Mouse (Mus musculus) neural tube, embryonic 12.5 days (tissue): ENCODE measurements around the gene Btbd11. TPM values are rescaled to one million over a fixed set of nuclear protein-coding genes. Genes with fewer than 3 reads are reported as not detected.
"Not testable (repeated sequence)": the region's sequence is repeated elsewhere in the genome, so short reads cannot be mapped to it uniquely, and the experiment has no call there.

Experiments used
- ATAC-seq: fragments of 200-750 bp; cut with Nextera tagmentation; 2 replicates; pipeline ENCODE4 v1.8.0; 2017; ENCODE audit warnings: low read depth, mild to moderate bottlenecking, moderate TSS enrichment, moderate library complexity; ENCODE audit not compliant: low FRiP score
- H3K27ac ChIP-seq: fragments of 300-500 bp; sonication (generic); 2 replicates; pipeline ENCODE4 v1.5.1; 2016
- H3K27me3 ChIP-seq: fragments of 300-500 bp; sonication (generic); replicated peaks from 2 replicates; pipeline ENCODE4 v1.6.1; 2016; ENCODE audit warnings: mild to moderate bottlenecking
- H3K36me3 ChIP-seq: fragments of 300-500 bp; sonication (generic); 2 replicates; pipeline ENCODE4 v1.6.1; 2016; ENCODE audit warnings: mild to moderate bottlenecking
- H3K4me1 ChIP-seq: fragments of 300-500 bp; sonication (generic); 2 replicates; pipeline ENCODE4 v1.6.1; 2016
- H3K4me2 ChIP-seq: fragments of 300-500 bp; sonication (generic); replicated peaks from 2 replicates; pipeline ENCODE4 v1.6.1; 2016; ENCODE audit warnings: mild to moderate bottlenecking
- H3K4me3 ChIP-seq: fragments of 300-500 bp; sonication (generic); 2 replicates; pipeline ENCODE4 v1.5.1; 2016
- H3K9ac ChIP-seq: fragments of 300-500 bp; sonication (generic); 2 replicates; pipeline ENCODE4 v1.6.1; 2016; ENCODE audit warnings: mild to moderate bottlenecking
- H3K9me3 ChIP-seq: fragments of 300-500 bp; sonication (generic); 2 replicates; pipeline ENCODE4 v1.6.1; 2016; ENCODE audit warnings: mild to moderate bottlenecking
- WGBS: fragments of 180-500 bp; shearing (Covaris S2); methylation state at CpG from one replicate; pipeline ENCODE4 v1.1.7; 2016; 5-methylcytosine and 5-hydroxymethylcytosine counted together
- polyA plus RNA-seq: library from polyadenylated mRNA; unstranded; fragments of >200 nt; fragmentation: Nextera tagmentation; extraction: Ambion mirVana; gene quantifications from 2 replicates; pipeline ENCODE4 v1.2.1, GENCODE M21; 2016

Gene Btbd11
- polyA plus RNA-seq, 1 experiment from 2014 or later = 10.8 TPM

DNA sequence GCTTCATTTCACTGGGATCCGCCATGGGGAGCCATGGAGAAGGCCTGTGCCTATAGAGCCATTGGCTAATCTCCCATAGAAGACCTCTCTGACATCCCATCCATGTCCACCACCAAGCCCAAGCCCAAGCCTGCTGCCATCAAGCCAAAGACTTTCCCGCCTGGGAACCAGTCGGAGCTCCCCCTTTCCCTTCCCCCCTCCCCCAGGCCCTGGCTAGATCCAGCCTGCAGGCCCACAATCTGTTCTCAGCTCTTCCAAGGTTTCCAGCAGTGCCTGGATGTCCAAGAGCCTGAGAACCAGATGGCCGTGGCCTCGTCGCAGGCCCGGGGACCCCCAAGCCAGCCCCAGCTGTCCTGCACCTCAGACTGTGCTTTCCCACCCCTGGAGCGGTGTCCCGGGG lies 295.8 kb downstream of the Btbd11 start:
- Histone ChIP-seq H3K36me3 (no peaks in the 10 kb centered on the region), H3K4me3 (no peak overlapping the region), H3K4me2 (no peak overlapping the region), H3K4me1 (no peaks in the 10 kb centered on the region), H3K9me3 (no peaks in the 10 kb centered on the region), H3K9ac (no peak overlapping the region), H3K27me3 (no peaks in the 10 kb centered on the region), H3K27ac (no peak overlapping the region)
- ATAC-seq = no peak
- WGBS = 92% methylated on average over 9 of the region's 9 CpGs

GRCm38 (mm10) chr10:85694429-85694828 lies 307.8 kb downstream of the Btbd11 start:
- 76% methylated on average over 2 of the region's 2 CpGs for WGBS
- not testable (repeated sequence) for H3K4me2 ChIP-seq, ATAC-seq

DNA sequence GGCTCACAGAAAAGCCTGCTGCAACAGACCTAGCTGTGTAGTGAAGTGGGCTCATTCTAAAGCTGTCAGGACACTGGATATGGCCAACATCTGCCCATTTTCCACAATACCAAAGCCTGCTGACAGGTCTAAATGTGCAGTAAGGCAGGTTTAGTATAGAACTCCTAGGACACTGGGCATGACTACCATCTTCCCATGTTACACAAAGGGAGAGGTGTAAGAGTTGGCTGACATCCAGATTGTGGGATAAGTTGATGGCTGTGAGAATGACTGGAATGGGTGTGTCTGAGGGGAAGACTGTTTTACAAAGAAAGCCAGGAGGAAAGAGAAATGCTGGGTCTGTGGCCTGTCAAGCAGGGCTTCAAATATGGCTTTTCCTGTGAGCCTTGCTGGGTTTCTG lies 313.1 kb downstream of the Btbd11 start:
- H3K4me3 ChIP-seq = no peak overlapping the region
- H3K27me3 ChIP-seq = no peaks in the 10 kb centered on the region
- no peak overlapping the region for H3K4me2 ChIP-seq
- H3K36me3 ChIP-seq = no peaks in the 10 kb centered on the region
- H3K27ac ChIP-seq = no peak overlapping the region
- H3K9me3 ChIP-seq = no peaks in the 10 kb centered on the region
- no peaks in the 10 kb centered on the region for H3K4me1 ChIP-seq
- no peak overlapping the region for H3K9ac ChIP-seq
- no peak for ATAC-seq

More at GRCm38 (mm10) chr10:85694429-85694828, 307.8 kb downstream of the Btbd11 start:
- not testable (repeated sequence) for H3K9ac ChIP-seq, H3K36me3 ChIP-seq, H3K9me3 ChIP-seq, H3K4me1 ChIP-seq, H3K27me3 ChIP-seq, H3K4me3 ChIP-seq, H3K27ac ChIP-seq

- H3K9me3 ChIP-seq, H3K4me2 ChIP-seq, H3K4me1 ChIP-seq, H3K27ac ChIP-seq, H3K27me3 ChIP-seq, ATAC-seq, H3K9ac ChIP-seq, H3K4me3 ChIP-seq, H3K36me3 ChIP-seq: not testable (repeated sequence)
- 92% methylated on average over 4 of the region's 4 CpGs for WGBS
Measured at GRCm38 (mm10) chr10:85709790-85710189, 323.2 kb downstream of the Btbd11 start.

Other genes starting within 250 kb of the Btbd11 start
- 36.6 and 37.2 TPM in 2 replicates for gene Cry1, start 201.8 kb upstream of the Btbd11 start, polyA plus RNA-seq